Mouse (Mus musculus): ENCODE measurements at regions not wholly inside any gene's neighbourhood (a gene's known extent, or its start where the extent isn't known, plus 50 kb on each side); places are given as distances from the start of the nearest gene placed in this dataset.

DNA sequence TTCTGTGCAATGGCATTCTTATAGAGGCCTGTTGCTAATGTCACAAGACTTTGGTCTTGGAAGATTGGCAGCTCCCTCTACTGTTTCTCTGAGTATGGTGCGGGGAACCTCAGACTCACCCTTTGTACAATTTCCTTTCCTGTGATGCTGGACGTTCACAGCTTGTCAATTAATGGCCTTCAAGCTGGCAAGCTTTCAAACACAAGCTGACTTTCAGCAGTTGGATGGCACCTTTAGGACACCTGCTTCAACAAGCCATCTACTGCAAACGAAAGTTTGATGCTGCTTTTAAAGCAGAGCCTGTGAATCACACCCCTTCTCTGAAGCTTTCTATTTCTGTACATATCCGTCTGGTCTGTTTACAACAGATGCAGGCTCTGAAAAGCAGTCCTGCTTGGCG lies 841.0 kb upstream of the Ptprd start:
- TF ChIP-seq CTCF (IDR thresholded peaks at IDR 0.05; ENCODE audit: low read depth) (peak; percentile 41), EP300 (IDR thresholded peaks at IDR 0.05; ENCODE audit: low read depth) (no peak)
